Mouse (Mus musculus): ENCODE measurements around the gene Acvr2a. TPM values are rescaled to one million over a fixed set of nuclear protein-coding genes. Genes with fewer than 3 reads are reported as not detected.
"Not testable (repeated sequence)": the region's sequence is repeated elsewhere in the genome, so short reads cannot be mapped to it uniquely, and the experiment has no call there.

The Acvr2a gene
- total RNA-seq, 2 experiments from 2014 or later: 38.1 to 49.7 TPM

GRCm38 (mm10) chr2:48865596-48865995 lies 51.7 kb downstream of the Acvr2a start:
- intact Hi-C loops (cut with DNase I): not testable (repeated sequence)

GRCm38 (mm10) chr2:48868199-48868913 lies 54.4 kb downstream of the Acvr2a start:
- no peak for DNase-seq (ENCODE audit: low spot score in 2 of 2)
- intact Hi-C loops (cut with DNase I): no loop called here

More at GRCm38 (mm10) chr2:48865596-48865995, 51.7 kb downstream of the Acvr2a start:
- not testable (repeated sequence) for DNase-seq (ENCODE audit: low spot score in 2 of 2)

GRCm38 (mm10) chr2:48885945-48886344 lies 72.0 kb downstream of the Acvr2a start:
- DNase-seq (ENCODE audit: low spot score in 2 of 2): peak; percentile 25 to 57
- intact Hi-C loops (cut with DNase I): loop anchor here (2.0 to 5.0 kb wide), 3 partner anchors 74 to 1395 kb away; partner anchors contain the start of gene Acvr2a

- intact Hi-C loops (cut with DNase I): no loop called here
Observed at GRCm38 (mm10) chr2:48895186-48895585, 81.3 kb downstream of the Acvr2a start.

GRCm38 (mm10) chr2:48908866-48909265 lies 95.0 kb downstream of the Acvr2a start:
- no peak for DNase-seq (ENCODE audit: low spot score in 2 of 2)
- intact Hi-C loops (cut with DNase I): loop anchor here (2.0 kb wide), 1 partner anchor 404 kb away; no protein-coding TSS in a partner anchor

More at GRCm38 (mm10) chr2:48895186-48895585, 81.3 kb downstream of the Acvr2a start:
- DNase-seq (ENCODE audit: low spot score in 2 of 2): no peak

- intact Hi-C loops (cut with DNase I): loop anchor here (10.0 kb wide), 1 partner anchor 541 kb away; the partner anchor contains the start of gene Epc2
- no peak for DNase-seq (ENCODE audit: low spot score in 2 of 2)
Observed at GRCm38 (mm10) chr2:48914185-48914584, 100.3 kb downstream of the Acvr2a start.

- intact Hi-C loops (cut with DNase I): loop anchor here (10.0 kb wide), 1 partner anchor 539 kb away; the partner anchor contains the start of gene Epc2
- DNase-seq (ENCODE audit: low spot score in 2 of 2): no peak
Observed at GRCm38 (mm10) chr2:48915832-48916231, 101.9 kb downstream of the Acvr2a start.

- DNase-seq (ENCODE audit: low spot score in 2 of 2): no peak
- intact Hi-C loops (cut with DNase I): no loop called here
Observed at GRCm38 (mm10) chr2:48935058-48935457, 121.1 kb downstream of the Acvr2a start.

- intact Hi-C loops (cut with DNase I): no loop called here
- no peak for DNase-seq (ENCODE audit: low spot score in 2 of 2)
Observed at GRCm38 (mm10) chr2:48947761-48948160, 133.9 kb downstream of the Acvr2a start.

- intact Hi-C loops (cut with DNase I): no loop called here
Observed at GRCm38 (mm10) chr2:48948841-48949584, 135.1 kb downstream of the Acvr2a start, which contains the start of gene Mbd5. Mbd5 (plus strand) TSS chr2:48949508.

GRCm38 (mm10) chr2:48949743-48950251 lies 135.9 kb downstream of the Acvr2a start:
- peak in 1 of 2 experiments; percentile 45 for DNase-seq (ENCODE audit: low spot score in 2 of 2)
- intact Hi-C loops (cut with DNase I): no loop called here

More at GRCm38 (mm10) chr2:48948841-48949584, 135.1 kb downstream of the Acvr2a start, which contains the start of gene Mbd5:
- peak; percentile 97 to 98 for DNase-seq (ENCODE audit: low spot score in 2 of 2)

GRCm38 (mm10) chr2:48950252-48950315 lies 136.2 kb downstream of the Acvr2a start, which contains the start of gene Orc4:
Orc4 (minus strand) TSS chr2:48950277.
- intact Hi-C loops (cut with DNase I): no loop called here
- no peak for DNase-seq (ENCODE audit: low spot score in 2 of 2)

- intact Hi-C loops (cut with DNase I): no loop called here
- no peak for DNase-seq (ENCODE audit: low spot score in 2 of 2)
Observed at GRCm38 (mm10) chr2:48950316-48950880, 136.5 kb downstream of the Acvr2a start.

Other genes with a start within 250 kb of the Acvr2a start
- 100 to 1,000 TPM; 117 to 143 TPM for gene Mbd5, start 135.4 kb downstream of the Acvr2a start, total RNA-seq (2021)
- 10 to 100 TPM; 52.1 to 76.4 TPM for gene Orc4, start 136.2 kb downstream of the Acvr2a start, total RNA-seq (2021)

All from left cerebral cortex, postnatal 36 days (tissue).